Mouse (Mus musculus): ENCODE results near the gene Ddit4. TPM values are rescaled to one million over a fixed set of nuclear protein-coding genes. Genes with fewer than 3 reads are reported as not detected.
A peak's percentile ranks its signal among the peaks of the same experiment; 100 is the strongest.

Ddit4 gene
- polyA plus RNA-seq, 1 experiment from 2014 or later: 72.8 TPM

DNA sequence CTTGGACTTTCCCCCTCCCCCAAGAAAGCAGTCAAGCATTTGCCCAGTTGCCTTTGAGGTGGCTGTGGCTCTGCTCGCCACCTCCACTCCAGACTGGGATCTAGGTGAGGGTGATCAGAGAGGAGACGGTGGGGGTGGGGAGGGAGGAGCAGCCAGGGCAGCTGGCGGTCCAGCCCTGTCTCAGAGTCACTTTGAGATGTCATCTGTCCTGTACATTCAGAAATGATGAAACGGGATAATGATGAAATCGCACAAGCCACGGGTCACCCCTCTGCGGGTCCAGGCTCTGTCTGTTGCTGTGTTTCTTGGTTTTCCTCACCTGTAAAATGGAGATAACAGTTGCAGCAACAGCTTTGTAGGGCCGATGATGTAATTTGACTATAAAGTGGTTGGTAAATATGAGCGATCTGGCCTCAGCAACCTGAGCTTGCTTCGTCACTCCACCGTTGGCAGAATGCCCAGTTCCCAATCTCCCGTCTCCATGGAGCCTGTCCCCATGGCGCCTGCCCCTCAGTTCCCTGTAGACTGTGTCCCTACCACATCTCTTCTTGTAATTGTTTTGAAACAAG lies 8.1 kb downstream of the Ddit4 start:
- Histone ChIP-seq H3K9ac (peak overlapping the region; percentile 68; the same call in 1 of the 2 replicates), H3K36me3 (no peaks in the 10 kb centered on the region), H3K4me2 (peak overlapping the region; percentile 51), H3K4me3 (peak overlapping the region; percentile 20; the same call in 1 of the 2 replicates), H3K4me1 (replicated peaks) (peaks cover 30% of the 10 kb centered on the region), H3K27ac (replicated peaks) (peak overlapping the region; percentile 64), H3K9me3 (no peaks in the 10 kb centered on the region), H3K27me3 (no peaks in the 10 kb centered on the region)
- peak; percentile 51 for ATAC-seq (ENCODE audit: low read depth)
- 44% methylated on average over 13 of the region's 13 CpGs for whole genome bisulfite sequencing

DNA sequence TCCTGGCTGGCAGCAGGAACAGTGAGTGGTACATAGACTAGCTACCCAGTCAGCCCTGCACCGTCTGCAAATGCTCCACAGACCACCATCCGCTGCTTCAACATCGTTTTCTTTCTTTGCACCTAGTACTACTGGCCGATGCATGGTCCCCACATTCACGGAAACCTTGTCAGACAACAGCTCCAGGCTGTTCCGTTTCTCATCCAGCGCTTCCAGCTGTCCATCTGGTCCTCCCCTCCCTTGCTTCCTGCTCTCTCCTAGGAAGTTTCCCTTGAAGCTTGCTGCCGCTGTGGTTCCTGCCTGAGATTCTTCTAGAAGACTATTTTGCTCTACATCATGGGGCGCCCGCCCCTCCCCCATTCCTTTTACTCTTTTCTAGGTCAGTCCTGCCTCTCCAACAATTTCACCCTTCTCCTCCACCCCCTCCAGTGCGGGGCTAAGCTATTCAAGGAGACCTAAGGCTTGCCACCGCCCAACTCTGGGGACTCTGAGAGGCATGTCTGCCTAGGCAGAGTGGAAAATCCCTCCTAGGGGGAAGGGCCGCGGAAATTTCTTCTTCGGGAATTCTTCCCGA lies 8.7 kb downstream of the Ddit4 start:
- 1% methylated on average over 16 of the region's 16 CpGs for WGBS
- peak; percentile 64 for ATAC-seq (ENCODE audit: low read depth)
- Histone ChIP-seq H3K4me3 (peak overlapping the region; percentile 20), H3K4me2 (peak overlapping the region; percentile 51), H3K9ac (peak overlapping the region; percentile 68), H3K27ac (replicated peaks) (peak overlapping the region; percentile 64), H3K27me3 (no peaks in the 10 kb centered on the region), H3K4me1 (replicated peaks) (peaks cover 25% of the 10 kb centered on the region), H3K9me3 (no peaks in the 10 kb centered on the region), H3K36me3 (no peaks in the 10 kb centered on the region)

DNA sequence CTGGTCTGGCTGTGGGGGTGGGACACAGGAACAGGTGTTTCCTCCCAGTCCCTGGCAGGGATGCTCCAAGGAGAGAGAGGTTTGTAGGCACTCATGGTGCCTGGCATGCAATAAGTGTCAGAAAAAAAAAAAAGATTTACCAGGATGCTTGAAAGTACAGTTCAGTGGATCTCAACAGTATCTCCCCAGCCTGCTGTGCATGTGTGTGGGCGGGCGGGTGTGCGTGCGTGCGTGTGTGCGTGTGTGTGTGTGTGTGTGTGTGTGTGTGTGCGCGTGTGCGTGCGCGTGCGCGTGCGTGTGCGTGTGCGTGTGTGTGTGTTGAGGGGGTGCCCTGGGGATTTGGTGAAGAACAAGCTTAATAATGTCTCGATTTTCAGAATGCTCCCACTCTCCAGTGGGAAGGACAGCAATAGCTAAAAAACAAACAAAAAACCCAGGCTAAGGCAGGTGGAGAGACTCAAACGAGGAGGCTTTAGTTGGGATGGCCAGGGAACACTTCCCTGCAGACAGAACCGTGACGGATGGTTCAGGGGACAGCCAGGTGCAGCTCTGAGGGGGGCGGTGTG lies 9.3 kb downstream of the Ddit4 start:
- peak overlapping the region; percentile 20 for H3K4me3 ChIP-seq
- peak overlapping the region; percentile 51 for H3K4me2 ChIP-seq
- WGBS: 58% methylated on average over 21 of the region's 21 CpGs
- no peaks in the 10 kb centered on the region for H3K36me3 ChIP-seq
- H3K27me3 ChIP-seq: no peaks in the 10 kb centered on the region
- H3K4me1 ChIP-seq (replicated peaks): peaks cover 19% of the 10 kb centered on the region
- H3K27ac ChIP-seq (replicated peaks): peak overlapping the region; percentile 64
- peak; percentile 34; the same call in 1 of the 2 replicates for ATAC-seq (ENCODE audit: low read depth)
- H3K9me3 ChIP-seq: no peaks in the 10 kb centered on the region
- peak overlapping the region; percentile 68 for H3K9ac ChIP-seq

DNA sequence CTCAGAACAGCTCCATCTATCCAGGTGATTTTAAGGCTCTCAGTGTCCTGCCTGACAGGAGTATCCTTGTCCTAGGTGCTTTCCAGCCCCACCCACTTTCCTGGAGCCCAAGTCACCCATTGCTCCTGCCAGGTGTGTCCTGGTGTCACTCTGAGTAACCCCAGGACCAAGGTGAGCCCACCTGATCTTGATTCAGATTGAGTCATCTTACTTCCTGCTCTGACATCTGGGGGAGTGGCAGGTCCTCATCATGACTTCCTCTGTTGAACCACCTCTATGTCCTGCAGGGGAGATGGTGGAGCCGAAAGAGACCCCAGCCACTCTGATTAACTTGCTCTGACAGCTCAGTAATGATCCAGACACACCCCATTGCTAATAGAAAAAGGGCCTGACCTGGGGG lies 12.6 kb downstream of the Ddit4 start:
- Histone ChIP-seq H3K9me3 (no peaks in the 10 kb centered on the region), H3K27ac (replicated peaks) (no peak overlapping the region), H3K4me3 (no peak overlapping the region), H3K27me3 (no peaks in the 10 kb centered on the region), H3K4me1 (replicated peaks) (peaks cover 22% of the 10 kb centered on the region), H3K36me3 (no peaks in the 10 kb centered on the region), H3K9ac (no peak overlapping the region), H3K4me2 (no peak overlapping the region)
- WGBS: 64% methylated on average over 1 of the region's 1 CpGs
- no peak for ATAC-seq (ENCODE audit: low read depth)

DNA sequence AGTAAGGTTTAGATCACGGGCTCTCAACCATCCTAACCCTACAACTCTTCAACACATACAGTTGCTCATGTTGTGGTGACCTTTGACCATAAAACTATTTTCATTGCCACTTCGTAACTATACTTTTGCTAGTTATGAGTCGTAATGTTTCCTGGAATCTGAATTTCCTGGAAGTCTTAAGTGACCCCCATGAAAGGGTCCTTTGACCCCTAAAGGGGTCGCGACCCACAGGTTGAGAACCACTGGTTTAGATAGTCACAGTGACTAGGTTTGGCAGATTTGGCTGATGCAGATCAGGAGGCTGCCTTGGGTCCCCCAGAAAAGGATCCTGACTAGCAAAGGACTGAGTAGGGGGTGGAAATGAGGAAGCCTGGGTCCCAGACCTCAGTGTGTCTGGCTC lies 13.0 kb downstream of the Ddit4 start:
- H3K27me3 ChIP-seq: no peaks in the 10 kb centered on the region
- H3K4me1 ChIP-seq (replicated peaks): peaks cover 21% of the 10 kb centered on the region
- H3K9ac ChIP-seq: no peak overlapping the region
- whole genome bisulfite sequencing: 87% methylated on average over 5 of the region's 5 CpGs
- ATAC-seq (ENCODE audit: low read depth): no peak
- H3K27ac ChIP-seq (replicated peaks): no peak overlapping the region
- no peak overlapping the region for H3K4me2 ChIP-seq
- no peak overlapping the region for H3K4me3 ChIP-seq
- H3K9me3 ChIP-seq: no peaks in the 10 kb centered on the region
- H3K36me3 ChIP-seq: no peaks in the 10 kb centered on the region

DNA sequence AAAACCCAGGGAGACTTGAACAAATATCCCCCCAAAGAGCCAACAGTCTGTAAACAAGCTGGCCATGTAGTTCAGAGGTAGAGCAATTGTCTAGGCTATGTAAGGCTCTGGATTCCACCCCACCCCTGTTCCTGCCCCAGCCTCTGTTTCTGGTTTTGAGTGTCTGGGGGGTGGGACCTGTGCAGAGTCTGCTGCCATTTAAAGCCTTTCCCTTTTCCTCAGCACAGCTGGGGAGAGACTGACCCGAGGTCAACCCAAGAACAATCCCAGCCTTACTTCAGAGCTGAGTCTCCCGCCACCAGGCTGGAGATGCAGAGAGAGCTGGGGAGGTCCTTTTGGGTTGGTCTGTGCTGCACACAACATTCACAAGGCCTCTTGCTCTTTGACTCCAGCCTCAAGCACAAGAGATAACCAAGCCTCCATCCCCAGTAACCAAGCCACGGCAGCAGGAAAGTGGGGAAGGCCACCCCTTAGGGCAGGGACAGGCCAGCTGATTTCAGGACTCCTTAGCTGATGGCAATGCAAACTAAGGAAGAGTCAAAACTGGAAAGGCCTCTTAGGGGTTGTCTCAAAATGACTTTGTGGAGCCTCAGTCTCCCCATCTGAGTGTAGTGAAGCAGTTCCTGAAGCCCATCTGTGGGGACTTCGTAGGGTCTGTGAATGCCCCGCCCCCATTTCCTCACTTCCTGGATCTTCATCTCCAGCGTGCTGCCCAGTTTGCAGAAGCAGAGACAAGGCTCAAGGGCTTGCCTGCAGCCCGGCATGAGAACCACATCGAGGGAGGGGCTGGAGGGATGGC lies 15.4 kb downstream of the Ddit4 start:
- Histone ChIP-seq H3K4me1 (replicated peaks) (peaks cover 4% of the 10 kb centered on the region; the same call in 1 of the 2 replicates), H3K36me3 (no peaks in the 10 kb centered on the region)
- ATAC-seq (ENCODE audit: low read depth): no peak

DNA sequence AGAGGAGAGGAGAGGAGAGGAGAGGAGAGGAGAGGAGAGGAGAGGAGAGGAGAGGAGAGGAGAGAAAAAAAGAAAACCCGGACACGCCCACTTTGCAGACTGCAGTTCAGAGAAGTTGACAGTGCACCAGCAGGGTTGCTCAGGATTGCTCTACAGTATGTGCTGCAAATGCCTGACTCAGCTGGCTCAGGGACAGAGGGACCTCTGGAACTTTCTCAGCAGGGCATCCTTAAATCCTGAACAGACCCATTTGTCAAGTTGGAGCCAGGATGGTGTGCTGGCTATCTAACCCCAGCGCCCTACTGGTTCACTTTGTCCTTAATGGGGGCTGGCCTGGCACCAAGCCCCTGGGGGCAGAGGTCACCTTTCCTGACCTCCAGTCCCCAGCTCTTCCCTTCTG lies 17.6 kb downstream of the Ddit4 start:
- ATAC-seq (ENCODE audit: low read depth): no peak
- no peaks in the 10 kb centered on the region for H3K36me3 ChIP-seq
- H3K9me3 ChIP-seq: no peaks in the 10 kb centered on the region
- no peaks in the 10 kb centered on the region for H3K27me3 ChIP-seq
- no peak overlapping the region for H3K4me3 ChIP-seq
- whole genome bisulfite sequencing: 39% methylated on average over 3 of the region's 3 CpGs
- peaks cover 11% of the 10 kb centered on the region for H3K4me1 ChIP-seq (replicated peaks)
- no peak overlapping the region for H3K9ac ChIP-seq
- no peak overlapping the region for H3K4me2 ChIP-seq
- H3K27ac ChIP-seq (replicated peaks): no peak overlapping the region

More for the DNA sequence above, 15.4 kb downstream of the Ddit4 start:
- H3K9me3 ChIP-seq: no peaks in the 10 kb centered on the region
- 50% methylated on average over 8 of the region's 8 CpGs for WGBS
- H3K4me2 ChIP-seq: no peak overlapping the region
- no peak overlapping the region for H3K9ac ChIP-seq
- H3K4me3 ChIP-seq: no peak overlapping the region
- no peaks in the 10 kb centered on the region for H3K27me3 ChIP-seq
- H3K27ac ChIP-seq (replicated peaks): no peak overlapping the region

DNA sequence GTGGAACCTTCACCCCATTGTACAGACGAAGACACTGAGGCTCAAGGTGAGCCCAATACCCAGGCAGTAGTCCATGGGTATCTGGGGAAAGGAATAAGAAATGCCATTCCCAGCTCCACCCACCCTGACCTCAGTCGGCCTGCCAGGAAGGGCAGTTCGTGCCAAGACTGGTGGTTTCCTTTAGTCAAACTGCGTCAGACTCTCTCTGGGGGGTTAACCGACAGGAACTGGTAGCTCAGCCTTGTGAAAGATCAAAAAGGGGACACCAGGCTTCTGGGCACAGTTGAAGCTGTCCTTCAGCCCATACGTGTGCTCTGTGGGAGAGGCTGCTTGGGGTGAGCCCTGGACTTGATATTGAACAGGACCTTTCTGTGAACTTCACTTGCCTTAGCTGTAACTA lies 19.1 kb downstream of the Ddit4 start:
- H3K9me3 ChIP-seq: no peaks in the 10 kb centered on the region
- ATAC-seq (ENCODE audit: low read depth): no peak
- no peaks in the 10 kb centered on the region for H3K27me3 ChIP-seq
- no peak overlapping the region for H3K27ac ChIP-seq (replicated peaks)
- WGBS: 77% methylated on average over 6 of the region's 6 CpGs
- no peaks in the 10 kb centered on the region for H3K36me3 ChIP-seq
- peaks cover 11% of the 10 kb centered on the region for H3K4me1 ChIP-seq (replicated peaks)
- no peak overlapping the region for H3K4me2 ChIP-seq
- no peak overlapping the region for H3K9ac ChIP-seq
- H3K4me3 ChIP-seq: no peak overlapping the region

DNA sequence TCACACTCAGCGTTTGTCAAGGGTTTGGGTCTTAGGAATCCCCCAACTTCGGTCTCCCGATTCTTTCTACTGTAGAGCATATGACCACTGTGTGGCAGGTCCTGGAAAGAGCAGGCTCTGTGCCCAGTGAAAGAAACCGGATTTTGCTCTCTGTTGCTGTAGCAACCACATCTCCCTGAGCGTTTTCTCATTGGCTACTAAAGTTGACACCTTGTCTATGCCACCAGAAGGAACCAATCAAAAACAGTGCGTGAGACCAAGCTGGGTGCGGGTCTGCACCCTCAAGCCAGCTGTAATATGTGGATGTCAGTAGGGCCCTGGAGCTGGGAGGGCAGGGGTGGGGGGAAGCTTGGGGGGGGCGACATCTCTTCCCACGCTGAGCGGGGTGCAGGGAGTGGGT lies 20.6 kb downstream of the Ddit4 start:
- no peaks in the 10 kb centered on the region for H3K27me3 ChIP-seq
- H3K27ac ChIP-seq (replicated peaks): no peak overlapping the region
- H3K9ac ChIP-seq: no peak overlapping the region
- peak; percentile 85 for ATAC-seq (ENCODE audit: low read depth)
- no peaks in the 10 kb centered on the region for H3K9me3 ChIP-seq
- no peak overlapping the region for H3K4me3 ChIP-seq
- H3K36me3 ChIP-seq: no peaks in the 10 kb centered on the region
- peaks cover 11% of the 10 kb centered on the region for H3K4me1 ChIP-seq (replicated peaks)
- 26% methylated on average over 10 of the region's 10 CpGs for WGBS
- 0 out of 2 replicates have a peak overlapping the region, but pooled peaks have one; percentile 7 for H3K4me2 ChIP-seq

DNA sequence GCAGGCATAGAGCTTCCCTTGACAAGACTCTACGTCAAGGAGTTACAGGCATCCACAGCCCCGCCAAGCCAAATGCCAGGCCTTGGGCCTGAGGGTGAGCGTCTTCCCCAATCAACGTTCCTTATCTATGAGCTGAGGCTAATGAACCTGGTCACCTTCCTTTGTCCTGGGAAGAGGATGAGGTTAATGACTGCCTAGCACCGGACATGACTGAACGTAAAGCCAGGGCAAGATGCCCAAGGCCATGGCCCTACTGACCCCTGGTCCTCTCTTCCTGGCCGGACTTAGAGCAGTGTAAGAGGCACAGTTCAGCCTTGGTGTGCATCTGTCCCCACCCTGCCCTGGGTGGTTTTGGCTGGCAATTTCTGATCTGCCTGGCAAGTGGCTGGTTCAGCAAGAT lies 22.4 kb downstream of the Ddit4 start:
- H3K27me3 ChIP-seq: no peaks in the 10 kb centered on the region
- no peak overlapping the region for H3K4me3 ChIP-seq
- H3K4me2 ChIP-seq: no peak overlapping the region
- ATAC-seq (ENCODE audit: low read depth): no peak
- H3K9me3 ChIP-seq: no peaks in the 10 kb centered on the region
- H3K4me1 ChIP-seq (replicated peaks): peaks cover 9% of the 10 kb centered on the region
- no peaks in the 10 kb centered on the region for H3K36me3 ChIP-seq
- no peak overlapping the region for H3K27ac ChIP-seq (replicated peaks)
- WGBS: 89% methylated on average over 7 of the region's 7 CpGs
- H3K9ac ChIP-seq: no peak overlapping the region

DNA sequence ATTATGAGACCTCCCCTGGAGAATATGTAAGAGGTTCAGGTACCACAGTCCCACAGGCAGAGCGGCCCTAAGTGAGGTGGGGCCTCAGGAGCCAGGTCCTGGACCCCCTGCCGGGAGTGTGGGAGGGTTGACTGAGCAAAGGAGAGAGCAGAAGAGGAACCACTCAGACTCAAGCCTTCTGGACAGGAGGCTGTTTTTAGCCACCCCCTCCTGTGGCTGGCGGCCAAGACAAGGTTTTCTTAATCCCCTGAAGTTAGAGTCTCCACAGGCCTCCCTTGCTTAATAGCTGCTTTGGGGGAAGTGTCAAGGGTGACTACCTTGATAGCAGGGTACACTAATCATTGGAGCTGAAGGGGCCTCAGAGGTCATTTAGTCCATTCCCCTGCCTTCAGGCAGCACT lies 27.3 kb downstream of the Ddit4 start:
- Histone ChIP-seq H3K27me3 (no peaks in the 10 kb centered on the region), H3K36me3 (no peaks in the 10 kb centered on the region), H3K27ac (replicated peaks) (no peak overlapping the region), H3K9ac (no peak overlapping the region), H3K4me1 (replicated peaks) (peaks cover 18% of the 10 kb centered on the region), H3K9me3 (no peaks in the 10 kb centered on the region), H3K4me3 (no peak overlapping the region), H3K4me2 (no peak overlapping the region)
- WGBS: 53% methylated on average over 3 of the region's 3 CpGs
- ATAC-seq (ENCODE audit: low read depth): no peak

DNA sequence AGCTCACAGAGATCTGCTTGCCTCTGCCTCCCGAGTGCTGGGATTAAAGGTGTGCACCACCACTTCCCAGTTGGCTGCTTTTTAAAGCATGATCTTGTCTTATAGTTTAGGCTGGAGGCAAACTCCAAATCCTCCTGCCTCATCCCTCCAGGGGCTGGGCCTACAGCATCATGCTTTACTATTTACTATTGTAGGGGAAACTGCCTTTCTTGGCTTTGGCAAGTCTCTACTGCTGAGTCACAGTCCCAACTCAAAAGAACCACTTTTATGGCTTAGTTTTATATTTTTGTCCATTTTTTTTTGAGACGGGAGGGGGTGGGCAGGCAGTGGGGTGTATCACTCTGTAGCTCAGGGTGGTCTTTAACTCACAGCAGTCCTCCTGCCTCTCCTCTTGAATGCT lies 28.1 kb downstream of the Ddit4 start:
- Histone ChIP-seq H3K4me1 (replicated peaks) (peaks cover 18% of the 10 kb centered on the region), H3K4me2 (no peak overlapping the region), H3K4me3 (no peak overlapping the region), H3K27ac (replicated peaks) (no peak overlapping the region), H3K36me3 (no peaks in the 10 kb centered on the region), H3K27me3 (no peaks in the 10 kb centered on the region), H3K9ac (no peak overlapping the region), H3K9me3 (no peaks in the 10 kb centered on the region)
- WGBS: 90% methylated on average over 2 of the region's 2 CpGs
- no peak for ATAC-seq (ENCODE audit: low read depth)
